Mouse (Mus musculus): Measurements from ENCODE around the gene Olfr532.
"Not testable (repeated sequence)": the region's sequence is repeated elsewhere in the genome, so short reads cannot be mapped to it uniquely, and the experiment has no call there.

Gene Olfr532

DNA sequence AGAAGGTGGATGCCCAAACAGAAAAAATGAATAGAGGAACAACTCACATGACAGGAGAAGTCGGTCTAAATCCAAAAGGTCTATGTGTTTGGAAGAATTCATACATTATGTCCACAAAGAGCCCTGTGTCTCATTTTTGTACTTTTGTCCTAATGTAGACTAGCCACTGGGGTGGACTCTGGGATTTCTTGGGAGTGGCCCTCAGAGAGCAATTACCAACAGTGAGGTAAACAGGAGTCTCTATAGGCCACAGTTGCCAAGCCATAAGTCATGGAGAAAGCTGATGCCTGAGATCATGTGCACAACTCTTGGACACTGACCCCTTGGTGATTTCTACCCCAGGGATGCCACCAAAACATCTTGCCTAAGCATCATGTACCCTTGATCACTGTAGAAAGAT is at the start of gene Olfr532:
Gene Olfr532, minus strand, starts transcription at position 101 of the 400 bp plus-strand sequence.
- no peak for DNase-seq

DNA sequence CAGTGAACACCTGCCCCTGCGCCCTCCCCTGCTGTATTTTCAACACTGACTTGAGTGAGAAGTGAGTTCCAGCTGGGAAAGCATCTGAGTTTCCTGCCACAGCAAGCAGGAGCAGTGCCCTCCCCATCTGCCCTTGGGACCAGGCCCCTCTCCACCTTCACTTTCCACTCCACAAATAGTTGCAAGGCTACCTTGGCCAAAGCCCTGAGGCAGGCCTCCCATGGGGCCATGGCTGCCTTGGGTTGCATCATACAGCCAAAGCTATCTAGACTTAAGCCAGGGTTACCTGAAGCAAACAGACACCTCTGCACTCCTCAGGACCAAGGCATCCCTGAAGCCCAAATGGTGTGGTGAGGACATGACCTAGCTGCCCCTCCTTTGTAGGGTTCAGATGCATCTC is 41.6 kb upstream of the Olfr532 start, which contains the start of gene Olfr533:
Gene Olfr533, plus strand, starts transcription at position 301 of the 400 bp plus-strand sequence.
- not testable (repeated sequence) for DNase-seq

DNA sequence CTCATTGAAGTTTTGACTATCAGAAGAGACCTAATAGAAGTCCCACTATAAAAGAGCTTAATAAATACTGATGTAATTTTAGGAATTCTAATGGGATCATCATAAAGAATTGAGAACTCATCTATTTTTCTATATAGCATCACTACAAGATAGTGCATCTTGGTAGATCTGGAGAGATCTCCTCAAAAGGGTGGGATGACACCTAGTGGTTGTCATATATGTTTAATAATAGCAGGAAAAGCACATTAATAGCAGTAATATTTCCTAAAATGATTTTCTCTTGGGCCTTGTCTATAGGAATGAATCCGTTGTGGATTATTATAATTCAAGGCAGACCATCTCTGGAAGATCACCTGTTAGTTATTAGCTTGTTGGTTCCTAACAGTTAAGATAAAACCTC is 21.7 kb upstream of the Olfr532 start:
- no peak for DNase-seq

DNA sequence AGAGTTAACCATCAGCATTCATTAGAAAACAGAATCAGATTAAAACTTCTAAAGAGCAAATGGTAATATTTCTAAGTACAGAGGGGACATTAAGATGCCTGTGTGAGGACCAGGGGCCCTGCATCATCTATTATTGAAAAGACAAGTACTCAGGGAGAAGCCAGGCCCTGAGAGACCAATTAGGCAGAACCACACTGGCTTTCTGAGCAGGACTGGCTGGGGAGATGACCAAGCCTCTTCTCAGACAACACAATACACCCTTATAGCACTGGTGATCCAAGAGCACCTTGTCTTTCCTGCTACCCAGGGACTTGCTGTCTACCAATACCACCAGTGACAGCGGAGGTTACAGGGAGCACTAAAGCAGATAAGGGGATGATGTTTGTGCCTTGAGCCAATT is 18.6 kb downstream of the Olfr532 start, which contains the start of gene Olfr531:
Gene Olfr531, minus strand, starts transcription at position 101 of the 400 bp plus-strand sequence.
- no peak for DNase-seq

DNA sequence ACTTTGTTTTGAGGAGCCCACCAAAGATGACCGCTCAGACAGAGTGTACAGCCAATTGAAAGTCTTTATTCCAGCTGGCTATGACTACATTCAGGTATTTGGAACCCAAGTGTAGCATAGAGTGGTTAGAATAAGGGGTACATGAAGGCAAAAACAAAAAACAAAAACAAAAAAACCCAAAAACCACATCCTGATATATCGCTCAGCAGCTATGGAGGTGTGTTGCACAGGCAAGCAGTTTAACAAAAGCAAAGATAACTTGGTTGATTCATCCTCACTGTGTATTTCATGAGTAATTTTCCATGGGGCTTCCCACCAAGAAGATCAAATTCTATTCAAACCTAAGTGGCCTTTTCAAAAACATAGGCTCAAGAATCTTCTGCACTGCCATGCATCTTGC is 44.5 kb downstream of the Olfr532 start:
- DNase-seq, result no peak

DNA sequence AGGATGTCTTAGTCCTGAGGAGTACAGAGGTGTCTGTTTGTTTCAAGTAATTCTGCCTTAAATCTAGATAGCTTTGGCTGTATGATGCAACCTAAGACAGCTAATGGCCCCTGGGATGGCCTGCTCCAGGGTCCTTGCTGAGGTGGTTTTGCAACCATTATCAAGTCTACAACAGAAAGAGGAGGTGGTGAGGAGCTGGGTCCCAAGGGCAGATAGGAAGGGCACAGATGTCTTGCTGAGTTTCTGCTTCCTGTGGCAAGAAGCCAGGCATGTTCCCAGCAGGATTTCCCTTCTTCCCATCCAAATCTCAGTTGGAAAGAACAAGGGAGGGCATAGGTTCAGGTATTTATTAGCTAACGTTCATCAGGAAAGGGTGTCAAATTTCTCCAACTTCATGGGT is 45.2 kb downstream of the Olfr532 start, which contains the start of gene Olfr530:
Gene Olfr530, minus strand, starts transcription at position 101 of the 400 bp plus-strand sequence.
- no peak for DNase-seq

DNA sequence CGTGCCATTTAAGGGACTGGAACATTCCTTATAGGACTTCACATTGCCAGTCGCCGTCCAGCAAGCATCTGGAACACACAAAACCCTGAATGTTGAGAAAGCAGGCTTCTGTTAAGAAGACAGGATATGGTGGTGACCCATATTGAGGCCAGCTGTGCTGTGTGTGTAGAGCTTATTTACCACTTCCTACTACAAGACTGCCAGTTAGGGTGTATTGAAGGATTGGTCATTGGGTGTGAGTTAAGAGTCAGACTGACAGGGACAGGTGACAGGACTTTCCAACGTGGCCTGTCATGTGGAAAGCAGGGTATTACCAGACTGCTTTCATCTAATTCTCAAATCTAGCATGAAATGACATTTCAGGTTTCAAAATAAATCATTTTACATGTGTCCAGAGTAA is 47.1 kb downstream of the Olfr532 start:
- DNase-seq, result no peak

Data from spleen, adult 18-20 months (tissue).